Mouse (Mus musculus): ENCODE data around the gene Lamp1.

DNA sequence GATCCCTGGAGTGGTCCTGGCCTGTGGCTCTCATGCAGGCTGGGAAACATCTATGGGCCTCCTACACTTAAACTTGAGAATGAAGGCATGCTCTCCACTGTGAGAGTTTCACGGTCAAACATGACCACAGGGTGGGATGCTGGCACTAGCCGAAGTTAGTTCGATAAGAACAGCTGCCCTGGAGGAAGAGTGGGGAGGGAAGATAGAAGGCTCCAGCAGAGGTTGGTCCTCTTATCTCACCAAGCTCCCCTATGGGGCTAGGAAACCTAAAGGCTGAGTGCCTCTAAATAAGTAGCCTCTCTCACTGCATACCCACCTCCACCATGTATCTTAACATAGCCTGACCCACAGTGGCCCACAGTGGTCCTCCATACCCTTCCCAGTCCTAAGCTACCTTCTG is 43.8 kb downstream of the Lamp1 start:
- TF ChIP-seq CTCF (IDR thresholded peaks at IDR 0.05; ENCODE audit: borderline replicate concordance, insufficient read depth, low read depth, low read length), result no peak
- TF ChIP-seq POLR2A (IDR thresholded peaks at IDR 0.05; ENCODE audit: borderline replicate concordance, insufficient read depth, low read length), result no peak

Measured in cerebellum, adult 2 months (tissue).